In genomic region chr2:75938117-75939063, GRCm38 (mm10) we compare ENCODE assay signal across 8 mouse cellular contexts. TPM values are rescaled to one million over a fixed set of nuclear protein-coding genes. Genes with fewer than 3 reads are reported as not detected.
A peak's percentile ranks its signal among the peaks of the same experiment; 100 is the strongest.
DNase-seq lines count a peak whose midpoint lies in the region; ATAC-seq and TF ChIP-seq lines count a peak whose summit lies in the region.

Ttc30b (minus strand) TSS chr2:75938585.

- ATAC-seq in common myeloid progenitor, adult 5-6 weeks (replicated peaks; ENCODE audit: low read depth, poor library complexity, severe bottlenecking): peak; percentile 94
- peak; percentile 93 for ATAC-seq in hindbrain, embryonic 16.5 days

- no peaks in the 10 kb centered on the region for H3K36me3 ChIP-seq in hindbrain, embryonic 16.5 days (ENCODE audit: control insufficient read depth, insufficient read depth, low read length)

- intact Hi-C loops in gastrocnemius, adult 2 months (cut with DNase I): loop anchor here (5.0 kb wide), 1 partner anchor 44 kb away; the partner anchor contains the start of gene Ttc30a1

- H3K4me3 ChIP-seq in gastrocnemius, adult 2 months: peak within 1 kb of the TSS; percentile 75
- H3K4me3 ChIP-seq in hindbrain, embryonic 16.5 days (ENCODE audit: low read length): peak within 1 kb of the TSS; percentile 51

- H3K27me3 ChIP-seq in hindbrain, embryonic 16.5 days (replicated peaks; ENCODE audit: control insufficient read depth, insufficient read depth, low read length): no peaks in the 10 kb centered on the region

- H3K27ac ChIP-seq in gastrocnemius, adult 2 months: peak within 1 kb of the TSS; percentile 94
- H3K27ac ChIP-seq in hindbrain, embryonic 16.5 days (ENCODE audit: low read depth, low read length): peak within 1 kb of the TSS; percentile 81

- H3K4me2 ChIP-seq in hindbrain, embryonic 16.5 days (ENCODE audit: low read length): peak within 1 kb of the TSS; percentile 77

- WGBS in hindbrain, embryonic 16.5 days: 3% methylated on average over 36 of the region's 42 CpGs

- H3K4me1 ChIP-seq in hindbrain, embryonic 16.5 days (ENCODE audit: control insufficient read depth, insufficient read depth, low read depth, low read length): no peaks in the 10 kb centered on the region; the same call in 1 of the 2 replicates

- peak; percentile 84 for DNase-seq in ZHBTc4 (ENCODE audit: low read depth, low spot score)
- peak; percentile 83 for DNase-seq in gastrocnemius, adult 2 months
- DNase-seq in left cerebral cortex, adult 11 months (ENCODE audit: low spot score): peak; percentile 63
- DNase-seq in lung, postnatal 36 days: peak; percentile 89
- DNase-seq in retina, embryonic 14.5 days (ENCODE audit: low spot score): peak; percentile 78
- peak; percentile 75 for DNase-seq in thymus, postnatal 4 days

- peak within 1 kb of the TSS; percentile 68 for H3K9ac ChIP-seq in hindbrain, embryonic 16.5 days (ENCODE audit: low read depth, low read length)

- no peak for TF ChIP-seq CTCF in gastrocnemius, adult 2 months (IDR thresholded peaks at IDR 0.05)

- no peaks in the 10 kb centered on the region for H3K9me3 ChIP-seq in hindbrain, embryonic 16.5 days (ENCODE audit: control insufficient read depth, low read length)

RNA-seq across cellular contexts. Expression of gene Ttc30b, which starts in this region (rescaled TPM):
- 3.2 and 5.1 TPM in 2 replicates for total RNA-seq in common myeloid progenitor, adult 5-6 weeks (2017)
- total RNA-seq in gastrocnemius, adult 2 months (2021): 1 to 10 TPM; 2.7 to 3.0 TPM
- 23.0 and 23.3 TPM in 2 replicates for polyA plus RNA-seq in hindbrain, embryonic 16.5 days (2015; fragmentation: Nextera tagmentation; extraction: Ambion mirVana)

Comparison
In these comparisons a context has a peak if more than half of its experiments do, and no peak if none do; other contexts are left out.
1. Peak in every context shown above with its lines: DNase-seq, ATAC-seq, H3K4me3 ChIP-seq and H3K27ac ChIP-seq.